Mouse (Mus musculus) MEL (cell line): ENCODE results near the gene Ttc21b.

ENCODE experiments used
- CHD2 ChIP-seq: IDR thresholded peaks from 2 replicates; pipeline ENCODE4 v1.6.1; 2011; ENCODE audit warnings: low read length, improper control_type of control experiment
- POLR2A ChIP-seq, 2 experiments: IDR thresholded peaks; 2 replicates each; pipeline ENCODE4 v1.6.1; 2011 to 2012; ENCODE audit warnings: low read length in 2 of 2, mild to moderate bottlenecking in 2 of 2, control low read depth in 1 of 2, improper control_type of control experiment in 1 of 2, low read depth in 1 of 2, moderate library complexity in 1 of 2; ENCODE audit not compliant: control insufficient read depth in 1 of 2, insufficient read depth in 1 of 2, poor library complexity in 1 of 2
- POLR2AphosphoS5 ChIP-seq: IDR thresholded peaks from 2 replicates; pipeline ENCODE4 v1.6.1; 2012; ENCODE audit warnings: low read depth, borderline replicate concordance, mild to moderate bottlenecking, inconsistent platforms, low read length, moderate library complexity, mixed read lengths
- RCOR1 ChIP-seq: IDR thresholded peaks from 2 replicates; pipeline ENCODE4 v1.6.1; 2012; ENCODE audit warnings: low read depth, mild to moderate bottlenecking, inconsistent platforms, low read length, improper control_type of control experiment

GRCm38 (mm10) chr2:66256220-66257131, at the start of gene Ttc21b:
- no peak for TF ChIP-seq POLR2A (IDR thresholded peaks at IDR 0.05; ENCODE audit: control insufficient read depth in 1 of 2, insufficient read depth in 1 of 2, low read depth in 1 of 2, low read length in 2 of 2, poor library complexity in 1 of 2)
- no peak for TF ChIP-seq RCOR1
- no peak for TF ChIP-seq CHD2
- no peak for TF ChIP-seq POLR2AphosphoS5
